Mouse (Mus musculus) neural tube, embryonic 14.5 days (tissue): ENCODE data around the gene Hand2. TPM values are rescaled to one million over a fixed set of nuclear protein-coding genes. Genes with fewer than 3 reads are reported as not detected.

ENCODE experiments used
- ATAC-seq: fragments of 200-750 bp; cut with Nextera tagmentation; 2 replicates; pipeline ENCODE4 v1.8.0; 2017; ENCODE audit warnings: low read depth, mild to moderate bottlenecking, moderate TSS enrichment, moderate library complexity
- H3K27ac ChIP-seq: fragments of 300-500 bp; sonication (generic); 2 replicates; pipeline ENCODE4 v1.5.1; 2014; ENCODE audit warnings: low read depth, mild to moderate bottlenecking, control low read depth, low read length, moderate library complexity, mixed read lengths
- H3K27me3 ChIP-seq: fragments of 300-500 bp; sonication (generic); 2 replicates; pipeline ENCODE4 v1.6.1; 2014; ENCODE audit warnings: low read length; ENCODE audit not compliant: control insufficient read depth, insufficient read depth
- H3K36me3 ChIP-seq: fragments of 300-500 bp; sonication (generic); 2 replicates; pipeline ENCODE4 v1.6.1; 2014; ENCODE audit warnings: low read length, mixed read lengths; ENCODE audit not compliant: control insufficient read depth, insufficient read depth
- H3K4me1 ChIP-seq: fragments of 300-500 bp; sonication (generic); 2 replicates; pipeline ENCODE4 v1.6.1; 2014; ENCODE audit warnings: low read length; ENCODE audit not compliant: control insufficient read depth, insufficient read depth
- H3K4me2 ChIP-seq: fragments of 300-500 bp; sonication (generic); 2 replicates; pipeline ENCODE4 v1.6.1; 2014; ENCODE audit warnings: mild to moderate bottlenecking, low read depth, low read length, control low read depth
- H3K4me3 ChIP-seq: fragments of 300-500 bp; sonication (generic); 2 replicates; pipeline ENCODE4 v1.5.1; 2014; ENCODE audit warnings: low read depth, low read length, control low read depth, mixed read lengths
- H3K9ac ChIP-seq: fragments of 300-500 bp; sonication (generic); replicated peaks from 2 replicates; pipeline ENCODE4 v1.6.1; 2014; ENCODE audit warnings: low read depth, mild to moderate bottlenecking, control low read depth, low read length, mixed read lengths
- H3K9me3 ChIP-seq: fragments of 300-500 bp; sonication (generic); 2 replicates; pipeline ENCODE4 v1.6.1; 2016; ENCODE audit warnings: low read length; ENCODE audit not compliant: control insufficient read depth
- WGBS: fragments of 180-500 bp; shearing (Covaris S2); extraction: QIAGEN DNeasy Blood & Tissue Kit; methylation state at CpG from one replicate; pipeline ENCODE4 v1.1.7; 2014; 5-methylcytosine and 5-hydroxymethylcytosine counted together
- polyA plus RNA-seq: library from polyadenylated mRNA; unstranded; fragments of >200 nt; fragmentation: Nextera tagmentation; extraction: Ambion mirVana; gene quantifications from 2 replicates; pipeline ENCODE4 v1.2.1, GENCODE M21; 2014

Hand2 gene
- polyA plus RNA-seq, 1 experiment from 2014 or later: not detected

GRCm38 (mm10) chr8:57339711-57340650 is 19.2 kb downstream of the Hand2 start:
- H3K27me3 ChIP-seq: peaks cover 86% of the 10 kb centered on the region
- no peak overlapping the region for H3K27ac ChIP-seq
- H3K4me1 ChIP-seq: no peaks in the 10 kb centered on the region
- no peak overlapping the region for H3K4me2 ChIP-seq
- H3K4me3 ChIP-seq: no peak overlapping the region
- H3K9ac ChIP-seq: no peak overlapping the region
- no peaks in the 10 kb centered on the region for H3K36me3 ChIP-seq
- 3% methylated on average over 14 of the region's 14 CpGs for WGBS
- no peak for ATAC-seq
- no peaks in the 10 kb centered on the region for H3K9me3 ChIP-seq

- 1% methylated on average over 41 of the region's 41 CpGs for WGBS
- H3K9ac ChIP-seq: no peak overlapping the region
- H3K4me3 ChIP-seq: no peak overlapping the region
- H3K27me3 ChIP-seq: peaks cover 86% of the 10 kb centered on the region
- H3K4me1 ChIP-seq: no peaks in the 10 kb centered on the region
- no peaks in the 10 kb centered on the region for H3K36me3 ChIP-seq
- ATAC-seq: peak; percentile 49; the same call in 1 of the 2 replicates
- no peaks in the 10 kb centered on the region for H3K9me3 ChIP-seq
- H3K4me2 ChIP-seq: no peak overlapping the region
- H3K27ac ChIP-seq: no peak overlapping the region
These were observed 20.2 kb downstream of the Hand2 start for GRCm38 (mm10) chr8:57340840-57341540.

- Histone ChIP-seq H3K9ac (no peak overlapping the region), H3K9me3 (no peaks in the 10 kb centered on the region), H3K4me3 (no peak overlapping the region), H3K27ac (no peak overlapping the region), H3K27me3 (peaks cover 86% of the 10 kb centered on the region), H3K4me1 (no peaks in the 10 kb centered on the region), H3K36me3 (no peaks in the 10 kb centered on the region), H3K4me2 (no peak overlapping the region)
- no peak for ATAC-seq
- under 1% methylated on average over 6 of the region's 6 CpGs for WGBS
These were observed 20.7 kb downstream of the Hand2 start for GRCm38 (mm10) chr8:57341541-57341840.

- Histone ChIP-seq H3K27ac (no peak overlapping the region), H3K36me3 (no peaks in the 10 kb centered on the region), H3K4me2 (no peak overlapping the region), H3K27me3 (peaks cover 87% of the 10 kb centered on the region), H3K9ac (no peak overlapping the region), H3K9me3 (no peaks in the 10 kb centered on the region), H3K4me3 (no peak overlapping the region), H3K4me1 (no peaks in the 10 kb centered on the region)
- ATAC-seq: no peak
- WGBS: 3% methylated on average over 10 of the region's 12 CpGs
These were observed 21.8 kb downstream of the Hand2 start for GRCm38 (mm10) chr8:57342386-57343090.

- H3K4me1 ChIP-seq: no peaks in the 10 kb centered on the region
- H3K4me3 ChIP-seq: no peak overlapping the region
- 4% methylated on average over 6 of the region's 6 CpGs for WGBS
- H3K27me3 ChIP-seq: peaks cover 93% of the 10 kb centered on the region
- no peak for ATAC-seq
- H3K27ac ChIP-seq: no peak overlapping the region
- H3K9me3 ChIP-seq: no peaks in the 10 kb centered on the region
- no peak overlapping the region for H3K9ac ChIP-seq
- H3K36me3 ChIP-seq: no peaks in the 10 kb centered on the region
- no peak overlapping the region for H3K4me2 ChIP-seq
These were observed 23.0 kb downstream of the Hand2 start for GRCm38 (mm10) chr8:57343731-57344315.

- 1% methylated on average over 23 of the region's 23 CpGs for WGBS
These were observed 24.4 kb downstream of the Hand2 start for GRCm38 (mm10) chr8:57344956-57345870.

GRCm38 (mm10) chr8:57346371-57346770 is 25.6 kb downstream of the Hand2 start:
- Histone ChIP-seq H3K27me3 (peaks cover 89% of the 10 kb centered on the region), H3K4me2 (no peak overlapping the region), H3K9ac (no peak overlapping the region), H3K4me1 (no peaks in the 10 kb centered on the region), H3K9me3 (no peaks in the 10 kb centered on the region), H3K36me3 (no peaks in the 10 kb centered on the region), H3K4me3 (no peak overlapping the region), H3K27ac (no peak overlapping the region)
- no peak for ATAC-seq
- WGBS: 4% methylated on average over 7 of the region's 7 CpGs

More at GRCm38 (mm10) chr8:57344956-57345870, 24.4 kb downstream of the Hand2 start:
- Histone ChIP-seq H3K9me3 (no peaks in the 10 kb centered on the region), H3K36me3 (no peaks in the 10 kb centered on the region), H3K27me3 (peaks cover 91% of the 10 kb centered on the region), H3K9ac (no peak overlapping the region), H3K4me2 (no peak overlapping the region), H3K27ac (no peak overlapping the region), H3K4me3 (no peak overlapping the region), H3K4me1 (no peaks in the 10 kb centered on the region)
- ATAC-seq: no peak

- no peak overlapping the region for H3K4me3 ChIP-seq
- H3K9ac ChIP-seq: no peak overlapping the region
- H3K9me3 ChIP-seq: no peaks in the 10 kb centered on the region
- H3K4me1 ChIP-seq: no peaks in the 10 kb centered on the region
- H3K27me3 ChIP-seq: peaks cover 87% of the 10 kb centered on the region
- ATAC-seq: no peak
- 5% methylated on average over 5 of the region's 5 CpGs for WGBS
- H3K27ac ChIP-seq: no peak overlapping the region
- H3K36me3 ChIP-seq: no peaks in the 10 kb centered on the region
- no peak overlapping the region for H3K4me2 ChIP-seq
These were observed 26.4 kb downstream of the Hand2 start for GRCm38 (mm10) chr8:57347141-57347540.
